Mouse (Mus musculus): ENCODE measurements around the gene Cryba4.

Gene Cryba4

GRCm38 (mm10) chr5:112252400-112252799 lies at the start of gene Cryba4:
Gene Cryba4 (minus strand): TSS chr5:112252518.
- no peak for DNase-seq (ENCODE audit: low spot score in 2 of 2)

- DNase-seq (ENCODE audit: low spot score in 2 of 2) = no peak
Measured at GRCm38 (mm10) chr5:112301694-112302093, 49.4 kb upstream of the Cryba4 start.

GRCm38 (mm10) chr5:112300721-112301308 lies 48.5 kb upstream of the Cryba4 start:
- no peak for DNase-seq (ENCODE audit: low spot score in 2 of 2)

GRCm38 (mm10) chr5:112300112-112300511 lies 47.8 kb upstream of the Cryba4 start:
- DNase-seq (ENCODE audit: low spot score in 2 of 2) = no peak

- no peak for DNase-seq (ENCODE audit: low spot score in 2 of 2)
Measured at GRCm38 (mm10) chr5:112299399-112299798, 47.1 kb upstream of the Cryba4 start.

- peak; percentile 39 to 45 for DNase-seq (ENCODE audit: low spot score in 2 of 2)
Measured at GRCm38 (mm10) chr5:112298226-112298988, 46.1 kb upstream of the Cryba4 start.

- no peak for DNase-seq (ENCODE audit: low spot score in 2 of 2)
Measured at GRCm38 (mm10) chr5:112297257-112297656, 44.9 kb upstream of the Cryba4 start.

GRCm38 (mm10) chr5:112296404-112297181 lies 44.3 kb upstream of the Cryba4 start:
- DNase-seq (ENCODE audit: low spot score in 2 of 2) = no peak

GRCm38 (mm10) chr5:112295564-112295963 lies 43.2 kb upstream of the Cryba4 start:
- DNase-seq (ENCODE audit: low spot score in 2 of 2) = no peak

- DNase-seq (ENCODE audit: low spot score in 2 of 2) = no peak
Measured at GRCm38 (mm10) chr5:112295162-112295561, 42.8 kb upstream of the Cryba4 start.

- no peak for DNase-seq (ENCODE audit: low spot score in 2 of 2)
Measured at GRCm38 (mm10) chr5:112294696-112295095, 42.4 kb upstream of the Cryba4 start.

GRCm38 (mm10) chr5:112293800-112294199 lies 41.5 kb upstream of the Cryba4 start:
- DNase-seq (ENCODE audit: low spot score in 2 of 2) = no peak

- no peak for DNase-seq (ENCODE audit: low spot score in 2 of 2)
Measured at GRCm38 (mm10) chr5:112292343-112292980, 40.1 kb upstream of the Cryba4 start.

- peak in 1 of 2 experiments; percentile 31 for DNase-seq (ENCODE audit: low spot score in 2 of 2)
Measured at GRCm38 (mm10) chr5:112291866-112292265, 39.5 kb upstream of the Cryba4 start.

- DNase-seq (ENCODE audit: low spot score in 2 of 2) = no peak
Measured at GRCm38 (mm10) chr5:112290536-112290880, 38.2 kb upstream of the Cryba4 start.

- no peak for DNase-seq (ENCODE audit: low spot score in 2 of 2)
Measured at GRCm38 (mm10) chr5:112289819-112290535, 37.7 kb upstream of the Cryba4 start.

GRCm38 (mm10) chr5:112289236-112289635 lies 36.9 kb upstream of the Cryba4 start:
- no peak for DNase-seq (ENCODE audit: low spot score in 2 of 2)

GRCm38 (mm10) chr5:112288193-112289141 lies 36.1 kb upstream of the Cryba4 start:
- no peak for DNase-seq (ENCODE audit: low spot score in 2 of 2)

- no peak for DNase-seq (ENCODE audit: low spot score in 2 of 2)
Measured at GRCm38 (mm10) chr5:112287652-112288051, 35.3 kb upstream of the Cryba4 start.

- no peak for DNase-seq (ENCODE audit: low spot score in 2 of 2)
Measured at GRCm38 (mm10) chr5:112286984-112287641, 34.8 kb upstream of the Cryba4 start.
